Mouse (Mus musculus) lung, postnatal 0 days (tissue): ENCODE results near the gene Phf1. TPM values are rescaled to one million over a fixed set of nuclear protein-coding genes. Genes with fewer than 3 reads are reported as not detected.
A peak's percentile ranks its signal among the peaks of the same experiment; 100 is the strongest.

Experiments used
- ATAC-seq: fragments of 200-750 bp; cut with Nextera tagmentation; 2 replicates; pipeline ENCODE4 v1.8.0; 2017; ENCODE audit warnings: moderate library complexity
- DNase-seq: peaks from one replicate; pipeline ENCODE4 v3.0.0-alpha.2; 2016; ENCODE audit warnings: low spot score
- H3K27ac ChIP-seq: fragments of 300-500 bp; sonication (generic); 2 replicates; pipeline ENCODE4 v1.5.1; 2014; ENCODE audit warnings: antibody characterized with exemption, mild to moderate bottlenecking, low read length, mixed read lengths
- H3K27me3 ChIP-seq: fragments of 300-500 bp; sonication (generic); replicated peaks from 2 replicates; pipeline ENCODE4 v1.6.1; 2014; ENCODE audit warnings: low read length, mixed read lengths; ENCODE audit not compliant: insufficient read depth
- H3K36me3 ChIP-seq: fragments of 300-500 bp; sonication (generic); 2 replicates; pipeline ENCODE4 v1.6.1; 2014; ENCODE audit warnings: low read length, mixed read lengths; ENCODE audit not compliant: insufficient read depth
- H3K4me1 ChIP-seq: fragments of 300-500 bp; sonication (generic); 2 replicates; pipeline ENCODE4 v1.6.1; 2014; ENCODE audit warnings: antibody characterized with exemption, low read depth, low read length, mixed read lengths; ENCODE audit not compliant: insufficient read depth
- H3K4me2 ChIP-seq: fragments of 300-500 bp; sonication (generic); replicated peaks from 2 replicates; pipeline ENCODE4 v1.6.1; 2014; ENCODE audit warnings: low read depth, mild to moderate bottlenecking, low read length, moderate library complexity, mixed read lengths
- H3K4me3 ChIP-seq: fragments of 300-500 bp; sonication (generic); 2 replicates; pipeline ENCODE4 v1.5.1; 2014; ENCODE audit warnings: low read depth, low read length
- H3K9ac ChIP-seq: fragments of 300-500 bp; sonication (generic); replicated peaks from 2 replicates; pipeline ENCODE4 v1.6.1; 2014; ENCODE audit warnings: low read depth, mild to moderate bottlenecking
- H3K9me3 ChIP-seq: fragments of 300-500 bp; sonication (generic); 2 replicates; pipeline ENCODE4 v1.6.1; 2016; ENCODE audit warnings: low read length, mixed read lengths
- CTCF ChIP-seq: IDR thresholded peaks from 2 replicates; pipeline ENCODE4 v1.5.1; 2016; ENCODE audit warnings: antibody characterized with exemption, mild to moderate bottlenecking
- EP300 ChIP-seq: IDR thresholded peaks from 2 replicates; pipeline ENCODE4 v1.6.1; 2016; ENCODE audit warnings: antibody characterized with exemption, mild to moderate bottlenecking, control low read depth
- WGBS: fragments of 180-500 bp; shearing (Covaris S2); extraction: QIAGEN DNeasy Blood & Tissue Kit; methylation state at CpG from one replicate; pipeline ENCODE4 v1.1.7; 2014; 5-methylcytosine and 5-hydroxymethylcytosine counted together
- polyA plus RNA-seq: library from polyadenylated mRNA; unstranded; fragments of >200 nt; fragmentation: Nextera tagmentation; extraction: Ambion mirVana; gene quantifications from 2 replicates; pipeline ENCODE4 v1.2.1, GENCODE M21; 2015

The Phf1 gene
- polyA plus RNA-seq, 1 experiment from 2014 or later, result 15.2 TPM

DNA sequence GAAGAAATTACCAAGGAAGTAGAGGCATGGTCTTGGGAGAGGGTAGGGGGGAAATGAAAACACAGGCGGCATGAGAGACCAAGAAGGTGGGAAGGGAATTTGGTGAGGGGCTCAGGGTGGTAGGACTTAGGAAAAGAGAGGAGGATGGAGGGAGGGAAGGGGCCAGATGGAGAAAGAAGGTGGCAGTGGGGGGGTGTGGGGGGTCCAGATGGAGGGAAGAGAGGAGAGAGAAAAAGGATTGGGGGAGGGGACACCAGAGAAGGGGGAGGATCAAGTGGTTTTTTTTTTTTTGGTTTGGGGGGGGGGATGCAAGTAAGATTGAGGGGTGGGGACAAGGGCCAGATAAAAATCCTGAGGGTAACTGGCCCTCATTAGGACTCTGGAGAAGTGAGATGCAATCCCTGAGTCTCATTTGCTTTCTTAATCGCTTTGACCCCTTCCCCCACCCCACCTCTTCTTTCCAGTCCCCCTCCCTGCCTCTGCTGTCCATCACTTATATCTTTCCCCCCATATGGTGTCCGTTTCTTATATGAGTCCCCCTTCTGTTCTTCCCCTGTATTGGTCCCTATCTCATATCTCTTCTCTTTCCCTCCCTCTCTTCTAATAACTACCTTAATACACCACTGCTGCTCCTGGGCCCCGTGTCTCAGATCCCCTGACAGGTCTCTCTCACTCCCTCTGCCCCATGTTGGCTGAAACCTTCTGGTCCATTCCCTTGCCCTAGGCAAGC is 9.2 kb downstream of the Phf1 start:
- no peak overlapping the region for H3K27ac ChIP-seq
- no peak overlapping the region for H3K4me3 ChIP-seq
- peaks cover 25% of the 10 kb centered on the region for H3K4me1 ChIP-seq
- TF ChIP-seq CTCF (no peak), EP300 (no peak)
- WGBS, result 23% methylated on average over 4 of the region's 4 CpGs
- ATAC-seq (no peak), DNase-seq (no peak)
- no peak overlapping the region for H3K9ac ChIP-seq
- H3K4me2 ChIP-seq, result peak overlapping the region; percentile 50; the same call in 1 of the 2 replicates
- H3K36me3 ChIP-seq, result no peaks in the 10 kb centered on the region
- H3K27me3 ChIP-seq, result no peaks in the 10 kb centered on the region
- no peaks in the 10 kb centered on the region for H3K9me3 ChIP-seq

DNA sequence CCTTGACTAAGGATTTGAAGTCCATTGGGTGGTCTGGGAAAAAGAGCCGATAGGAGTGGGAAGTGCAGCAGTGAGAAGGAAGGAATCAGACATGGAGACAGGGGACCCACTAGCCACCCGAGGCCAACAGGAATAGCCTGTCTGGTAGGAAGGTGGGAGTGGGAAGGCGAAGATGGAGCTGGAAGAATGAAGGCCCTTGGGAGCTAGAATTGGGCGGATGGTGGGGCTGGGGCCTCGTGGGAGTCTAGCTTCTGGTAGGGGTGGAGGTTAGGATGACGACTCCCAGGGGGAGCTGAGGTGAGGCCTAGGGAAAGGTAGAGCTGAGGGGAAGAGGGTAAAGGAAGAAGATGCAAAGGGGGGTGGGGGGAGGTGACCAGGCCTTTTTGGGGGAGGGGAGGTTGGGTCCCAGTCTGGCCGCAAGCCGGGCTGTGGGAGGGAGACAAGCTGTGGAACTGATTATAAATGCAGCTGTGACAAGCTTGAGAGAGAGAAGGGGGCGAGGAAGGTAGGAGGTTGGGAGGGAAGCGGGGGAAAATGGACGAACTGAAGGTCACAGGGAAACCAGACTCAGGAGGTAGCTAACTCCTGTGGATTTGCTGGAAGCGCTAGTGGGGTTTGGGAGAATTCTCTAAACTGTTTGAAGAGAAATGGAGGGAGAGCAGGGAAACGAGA is 13.1 kb downstream of the Phf1 start:
- TF ChIP-seq CTCF (no peak), EP300 (no peak)
- Histone ChIP-seq H3K9me3 (no peaks in the 10 kb centered on the region), H3K4me2 (peak overlapping the region; percentile 72), H3K36me3 (no peaks in the 10 kb centered on the region), H3K4me3 (peak overlapping the region; percentile 33), H3K4me1 (peaks cover 6% of the 10 kb centered on the region; the same call in 1 of the 2 replicates), H3K27me3 (no peaks in the 10 kb centered on the region), H3K9ac (peak overlapping the region; percentile 56), H3K27ac (peak overlapping the region; percentile 32; the same call in 1 of the 2 replicates)
- DNase-seq (no peak), ATAC-seq (no peak)
- 37% methylated on average over 13 of the region's 13 CpGs for WGBS

DNA sequence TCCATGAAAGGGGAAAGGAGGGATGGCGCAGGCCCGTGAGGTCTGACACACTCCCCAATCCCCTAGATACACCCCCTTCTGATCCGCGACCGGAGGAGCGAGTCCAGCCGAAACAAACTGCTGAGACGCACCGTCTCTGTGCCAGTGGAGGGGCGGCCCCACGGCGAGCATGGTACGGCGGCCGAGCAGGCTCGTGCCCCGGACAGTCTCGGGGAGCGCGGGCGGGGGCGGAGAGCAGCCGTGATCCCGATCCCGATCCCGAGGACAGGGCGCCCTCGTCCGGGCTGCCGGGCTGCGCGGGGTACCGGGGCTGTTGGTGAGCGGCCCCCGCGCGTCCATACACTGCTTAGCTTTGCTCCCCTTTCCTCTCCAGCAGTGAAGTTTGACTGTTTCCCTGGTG is 13.7 kb downstream of the Phf1 start:
- H3K36me3 ChIP-seq, result no peaks in the 10 kb centered on the region
- H3K4me3 ChIP-seq, result peak overlapping the region; percentile 33
- H3K27me3 ChIP-seq, result no peaks in the 10 kb centered on the region
- no peak for TF ChIP-seq EP300
- peak; percentile 55 for TF ChIP-seq CTCF
- H3K27ac ChIP-seq, result peak overlapping the region; percentile 32; the same call in 1 of the 2 replicates
- ATAC-seq, result peak; percentile 75
- no peaks in the 10 kb centered on the region for H3K9me3 ChIP-seq
- peak; percentile 70 for DNase-seq
- H3K4me2 ChIP-seq, result peak overlapping the region; percentile 72
- H3K9ac ChIP-seq, result peak overlapping the region; percentile 56
- H3K4me1 ChIP-seq, result peaks cover 9% of the 10 kb centered on the region; the same call in 1 of the 2 replicates
- WGBS, result 1% methylated on average over 22 of the region's 37 CpGs

DNA sequence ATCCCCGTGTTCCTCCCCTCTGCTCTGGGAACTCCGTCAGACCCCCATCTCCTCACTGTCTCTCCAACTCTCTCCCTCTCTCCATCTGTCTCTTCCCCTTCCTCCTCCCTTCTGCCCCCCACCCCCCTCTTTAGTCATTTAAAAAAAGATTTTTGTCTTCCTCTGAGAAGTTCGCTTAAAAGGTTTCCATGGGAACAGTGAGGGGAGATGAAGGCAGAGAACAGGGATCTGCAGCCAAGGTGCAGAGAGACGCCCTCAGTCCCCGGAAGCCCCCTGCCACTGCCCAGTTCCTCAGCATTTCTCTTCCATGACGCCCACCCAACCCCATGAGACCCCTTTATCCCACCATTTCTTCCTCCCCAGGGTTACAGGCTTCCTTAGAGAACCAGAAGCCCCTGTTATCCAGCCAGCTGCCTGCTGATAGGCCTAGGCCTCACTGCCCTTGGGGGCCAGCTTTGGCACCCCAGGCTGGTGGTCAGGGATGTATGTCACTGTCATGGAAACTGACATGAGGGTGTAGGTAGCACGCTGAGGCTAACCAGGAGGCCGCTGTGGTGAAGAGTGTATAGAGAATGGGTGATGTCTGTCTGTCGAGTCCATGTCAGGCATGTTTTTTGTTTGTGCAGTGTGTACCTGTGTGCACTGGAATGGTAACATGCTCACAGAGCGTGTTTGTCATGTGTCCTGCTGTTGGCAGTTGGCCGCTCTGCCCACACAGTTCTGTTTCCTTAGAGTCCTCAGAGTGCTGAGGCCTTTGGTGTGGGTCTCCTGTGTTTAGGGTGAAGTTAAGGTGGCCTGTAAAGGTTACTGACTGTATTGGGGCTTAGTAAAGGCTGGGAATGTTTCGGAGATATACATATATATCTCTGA is 14.6 kb downstream of the Phf1 start:
- Histone ChIP-seq H3K4me3 (no peak overlapping the region), H3K27ac (no peak overlapping the region), H3K9ac (no peak overlapping the region), H3K9me3 (no peaks in the 10 kb centered on the region), H3K36me3 (no peaks in the 10 kb centered on the region), H3K4me2 (peak overlapping the region; percentile 72; the same call in 1 of the 2 replicates), H3K4me1 (peaks cover 15% of the 10 kb centered on the region; the same call in 1 of the 2 replicates), H3K27me3 (no peaks in the 10 kb centered on the region)
- ATAC-seq (no peak), DNase-seq (no peak)
- TF ChIP-seq CTCF, result no peak
- no peak for TF ChIP-seq EP300
- 70% methylated on average over 12 of the region's 12 CpGs for WGBS

DNA sequence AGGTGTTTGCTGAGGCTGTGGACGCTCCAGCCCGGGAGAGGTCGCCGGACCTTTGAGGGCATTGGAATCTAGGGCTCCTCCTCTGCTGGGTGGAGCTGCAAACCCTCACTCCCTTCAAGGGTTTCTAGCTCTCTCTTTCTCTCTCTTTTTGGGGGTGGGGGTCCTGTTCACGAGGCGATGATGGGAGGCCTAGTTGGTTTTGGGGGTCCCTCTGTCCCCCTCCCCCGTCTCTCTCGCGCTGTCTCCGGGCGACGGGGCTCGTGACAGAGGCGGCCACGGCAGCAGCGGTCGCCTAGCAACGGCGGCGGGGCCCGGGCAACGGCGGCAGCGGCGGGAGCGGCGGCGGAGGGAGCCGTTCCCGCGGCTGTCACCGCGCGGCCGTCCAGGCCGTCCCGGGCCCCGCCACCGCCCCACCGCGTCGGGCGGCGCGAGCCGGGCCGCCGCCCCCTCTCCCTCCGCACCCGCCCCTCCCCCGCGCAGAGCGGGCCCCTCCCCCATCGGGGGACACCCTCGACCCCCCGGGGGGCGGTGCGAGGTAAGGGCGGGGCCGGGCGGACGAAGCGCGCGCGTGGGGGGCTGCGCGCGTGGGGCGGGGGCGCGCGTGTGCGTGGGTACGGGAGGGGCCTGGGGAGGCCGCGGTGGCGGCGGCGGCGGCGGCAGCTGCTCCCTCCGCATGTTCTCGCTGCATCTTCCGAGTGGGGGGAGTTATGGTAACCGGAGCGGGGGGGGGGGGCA is 15.6 kb downstream of the Phf1 start:
- no peaks in the 10 kb centered on the region for H3K9me3 ChIP-seq
- peaks cover 15% of the 10 kb centered on the region; the same call in 1 of the 2 replicates for H3K4me1 ChIP-seq
- TF ChIP-seq CTCF (peak; percentile 25), EP300 (no peak)
- H3K4me3 ChIP-seq, result peak overlapping the region; percentile 67
- peak overlapping the region; percentile 100 for H3K4me2 ChIP-seq
- no peak overlapping the region for H3K27ac ChIP-seq
- ATAC-seq, result peak; percentile 27
- WGBS, result under 1% methylated on average over 21 of the region's 87 CpGs
- DNase-seq, result peak; percentile 60
- H3K27me3 ChIP-seq, result no peaks in the 10 kb centered on the region
- H3K9ac ChIP-seq, result peak overlapping the region; percentile 50; the same call in 1 of the 2 replicates
- H3K36me3 ChIP-seq, result no peaks in the 10 kb centered on the region
